Mouse (Mus musculus) urinary bladder, adult 18-20 months (tissue): Measurements from ENCODE around the gene Gsx1.

ENCODE experiments used
- DNase-seq, 2 experiments: peaks; one replicate each; pipeline ENCODE4 v3.0.0; 2022; ENCODE audit warnings: low spot score in 2 of 2, mixed read lengths in 2 of 2

Gene Gsx1

GRCm38 (mm10) chr5:147204905-147205304, 16.4 kb downstream of the Gsx1 start:
- DNase-seq, result no peak

DNA sequence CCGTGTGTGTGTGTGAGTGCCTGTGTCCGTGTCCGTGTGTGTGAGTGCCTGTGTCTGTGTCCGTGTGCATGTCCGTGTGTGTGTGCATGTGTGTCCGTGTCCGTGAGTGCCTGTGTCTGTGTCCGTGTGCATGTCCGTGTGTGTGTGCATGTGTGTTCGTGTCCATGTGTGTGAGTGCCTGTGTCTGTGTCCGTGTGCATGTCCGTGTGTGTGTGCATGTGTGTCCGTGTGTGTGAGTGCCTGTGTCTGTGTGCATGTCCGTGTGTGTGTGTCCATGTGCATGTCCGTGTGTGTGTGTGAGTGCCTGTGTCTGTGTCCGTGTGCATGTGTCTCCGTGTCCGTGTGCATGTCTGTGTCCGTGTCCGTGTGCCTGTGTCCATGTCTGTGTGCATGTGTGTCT, 19.4 kb downstream of the Gsx1 start:
- DNase-seq, result no peak

GRCm38 (mm10) chr5:147208471-147208870, 20.0 kb downstream of the Gsx1 start:
- no peak for DNase-seq

DNA sequence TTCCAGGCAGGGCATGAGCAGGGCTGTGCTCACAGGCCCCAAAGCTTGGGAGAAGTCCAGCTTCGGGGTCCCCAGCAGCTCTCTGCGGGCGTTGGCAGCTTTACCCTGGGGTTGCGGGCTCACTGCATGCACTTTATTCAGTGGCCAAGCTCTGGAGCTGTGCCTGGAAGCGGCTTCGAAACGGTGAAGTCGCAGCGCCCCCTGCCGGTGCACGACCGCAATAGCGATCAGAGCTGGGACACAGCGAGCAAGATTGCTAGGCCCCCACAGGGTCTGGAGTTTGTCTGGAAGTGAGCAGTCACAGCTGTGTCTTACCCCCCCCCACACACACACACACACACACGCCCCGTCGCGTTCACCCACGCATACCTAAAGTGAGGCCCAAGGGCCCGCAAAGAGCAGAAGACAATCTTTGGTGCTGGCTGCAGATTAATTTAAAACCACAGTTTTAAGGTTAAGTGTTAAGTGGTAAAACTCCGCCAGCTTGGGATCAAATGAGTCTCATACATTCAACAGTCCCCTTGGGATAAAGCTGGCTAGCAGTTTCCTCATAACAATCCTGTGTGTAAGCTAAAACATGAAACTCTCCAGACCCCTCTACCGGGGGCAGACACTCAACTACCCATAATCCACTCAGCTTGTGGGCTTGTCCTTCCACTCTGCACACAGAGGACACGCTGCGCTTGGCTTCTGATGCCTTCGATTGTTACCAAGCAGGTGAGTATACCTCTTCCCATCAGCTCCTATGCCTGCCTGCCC, 39.0 kb downstream of the Gsx1 start:
- peak; percentile 57 to 84 for DNase-seq

GRCm38 (mm10) chr5:147235406-147236309, 47.2 kb downstream of the Gsx1 start:
- no peak for DNase-seq
